Mouse (Mus musculus) cerebellum, adult 11 months (tissue): Measurements from ENCODE around the gene Trim37.
A peak's percentile ranks its signal among the peaks of the same experiment; 100 is the strongest.

Experiments used
- DNase-seq: peaks from one replicate; pipeline ENCODE4 v3.0.0; 2022

Gene Trim37

DNA sequence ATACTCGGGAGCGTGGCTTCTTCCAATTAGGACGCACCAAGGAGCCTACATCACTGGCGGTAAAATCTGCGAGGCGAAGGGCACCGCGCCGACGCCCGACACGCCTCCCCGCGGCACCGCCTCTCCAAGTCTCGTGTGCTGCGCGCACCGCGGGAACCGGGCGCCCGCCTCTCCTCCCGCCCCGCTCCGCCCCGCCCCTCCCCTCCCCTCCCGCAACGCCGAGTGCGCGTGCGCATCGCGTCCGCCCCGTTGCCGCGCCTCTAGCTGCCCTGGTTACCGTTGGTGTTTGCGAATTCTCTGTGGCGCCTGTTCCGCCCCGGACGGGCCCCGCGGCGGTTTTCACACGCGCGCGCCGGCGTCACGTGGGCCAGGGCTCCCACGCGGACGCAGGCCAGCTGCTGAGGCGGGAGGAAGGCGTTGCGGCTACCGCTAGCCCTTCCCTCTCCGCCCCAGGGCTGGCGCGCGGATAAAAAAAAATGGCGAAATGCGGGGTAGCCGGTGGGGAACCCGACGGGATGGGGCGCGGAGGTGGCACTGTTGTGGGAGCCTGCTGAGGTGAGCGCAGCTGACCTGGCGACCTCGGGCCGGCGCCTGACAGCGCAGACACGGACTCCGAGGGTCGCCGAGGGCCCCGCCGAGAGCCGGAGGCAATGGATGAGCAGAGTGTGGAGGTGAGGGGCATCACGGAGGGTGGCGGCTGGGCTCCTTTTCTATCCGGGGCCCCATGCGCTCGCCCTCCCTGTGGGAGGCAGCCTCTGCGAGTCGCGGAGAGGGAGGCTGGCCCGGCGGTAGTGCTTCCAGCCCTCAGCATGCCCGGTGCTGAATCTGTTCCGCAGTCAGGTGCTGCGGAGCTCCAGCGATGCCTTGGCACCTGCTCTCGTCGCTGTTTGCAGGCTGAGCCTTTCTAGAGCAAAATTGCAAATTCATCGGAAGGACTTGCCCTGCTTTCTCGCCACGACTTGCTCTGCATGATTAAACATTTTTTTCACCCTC lies at the start of gene Trim37:
Gene Trim37 (plus strand): TSS at position 254 of the 993 bp plus-strand sequence.
- DNase-seq, result peak; percentile 85

DNA sequence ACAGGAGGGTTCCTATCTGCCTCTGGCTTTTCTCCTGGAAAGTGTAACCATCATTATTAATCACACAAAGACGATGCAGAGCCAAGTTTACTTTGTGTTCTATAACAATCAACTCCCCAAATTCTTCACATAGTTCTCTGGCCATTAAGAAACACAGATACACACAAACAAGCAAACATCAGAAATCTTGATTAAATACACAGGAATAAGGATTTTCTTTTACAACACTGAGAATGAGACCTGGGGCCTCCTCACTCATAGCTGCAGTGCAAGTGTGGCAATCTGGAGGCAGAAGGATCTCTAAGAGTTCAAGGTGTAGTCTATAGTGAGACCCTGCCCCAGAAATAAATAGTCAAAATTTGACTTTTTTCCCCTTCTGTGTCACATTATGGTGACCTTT lies 43.2 kb upstream of the Trim37 start:
- DNase-seq, result no peak

DNA sequence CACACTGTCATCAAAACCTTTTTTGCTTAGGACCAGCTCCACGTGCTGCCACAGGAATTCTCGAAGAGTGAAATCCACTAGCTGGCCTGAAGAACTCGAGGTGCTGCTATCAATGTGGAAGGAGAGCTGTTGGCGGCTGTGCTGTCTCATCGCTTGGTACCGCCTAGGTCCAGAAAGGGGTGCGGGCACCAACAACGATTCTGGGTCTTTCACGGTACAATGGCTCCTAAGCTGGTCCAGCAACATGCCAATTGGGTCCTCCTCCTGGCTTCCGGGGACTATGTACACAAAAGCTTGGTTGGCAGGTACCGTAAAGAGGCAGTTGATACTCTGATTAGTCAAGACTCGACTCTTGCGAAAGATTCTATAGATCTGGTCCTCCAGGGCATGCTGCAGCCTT lies 41.4 kb upstream of the Trim37 start:
- no peak for DNase-seq

DNA sequence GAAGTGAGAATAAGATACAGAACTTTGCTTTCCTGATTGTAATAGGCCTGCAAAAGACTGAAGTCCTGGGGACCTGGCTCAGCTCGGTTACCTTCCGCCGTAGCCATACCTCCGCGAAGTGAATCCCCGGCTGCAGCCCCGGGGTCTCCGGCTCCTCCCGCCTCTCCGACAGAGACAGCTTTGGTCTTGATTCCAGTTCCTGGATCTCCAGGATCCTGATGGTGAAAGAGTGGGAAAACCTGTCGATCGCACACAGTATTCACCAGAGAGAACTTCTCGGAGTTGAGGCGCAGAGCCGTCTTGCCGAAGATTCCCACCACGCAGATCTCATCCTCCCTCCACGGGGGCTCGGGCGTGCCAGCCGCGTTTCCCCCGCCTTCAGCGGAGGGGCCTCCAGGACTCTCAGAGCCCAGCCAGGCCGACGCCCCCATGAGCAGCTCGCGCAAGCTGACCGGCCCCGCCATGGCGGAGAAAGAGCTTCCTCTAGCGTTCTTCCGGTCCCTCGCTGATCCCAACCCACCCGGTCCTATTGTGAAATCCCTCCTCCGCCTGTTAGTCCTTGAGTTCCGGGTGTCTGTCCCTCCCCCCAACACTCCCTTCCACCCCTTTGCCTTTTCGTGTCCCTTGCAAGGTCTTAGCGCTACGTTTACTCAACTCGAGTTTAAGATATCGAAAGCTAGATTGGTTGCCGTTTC lies 40.4 kb upstream of the Trim37 start, which contains the start of gene Smg8:
Gene Smg8 (minus strand): TSS at position 485 of the 695 bp plus-strand sequence.
- peak; percentile 75 for DNase-seq

DNA sequence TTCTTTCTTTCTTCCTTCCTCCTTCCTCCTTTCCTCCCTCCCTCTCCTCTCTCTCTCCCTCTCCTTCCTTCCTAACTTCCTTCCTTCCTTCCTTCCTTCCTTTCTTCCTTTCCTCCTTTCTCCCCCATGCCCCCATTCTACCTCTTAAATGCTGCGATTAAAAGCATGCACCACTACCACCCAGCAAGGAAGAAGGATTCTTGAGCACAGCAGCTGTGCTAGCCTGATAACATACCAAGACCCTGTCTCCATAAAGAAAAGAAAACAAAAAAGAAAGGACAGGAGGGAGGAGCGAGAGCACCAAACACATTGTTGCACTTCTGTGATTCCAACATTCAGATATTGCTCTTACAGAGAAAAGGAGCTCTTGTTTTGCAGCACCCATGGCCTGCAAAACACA lies 39.7 kb upstream of the Trim37 start:
- no peak for DNase-seq

DNA sequence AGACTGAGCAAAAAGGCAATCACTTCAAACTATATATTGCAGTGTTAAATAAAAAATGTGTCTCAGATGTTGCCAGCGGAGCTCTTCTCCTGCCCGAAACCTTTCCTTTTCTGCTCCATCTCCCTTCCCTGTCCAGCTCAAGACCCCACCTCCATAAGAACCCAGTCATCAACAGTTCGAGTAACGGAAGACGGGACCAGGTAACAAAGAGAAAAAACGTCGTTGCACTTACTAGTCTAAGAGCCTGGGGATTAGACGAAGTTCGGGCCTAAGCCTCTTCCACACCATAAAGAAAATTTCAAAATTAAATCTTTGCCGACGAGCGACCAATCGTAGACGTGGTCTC lies 18.5 kb upstream of the Trim37 start, which contains the start of gene Prr11:
Gene Prr11 (minus strand): TSS at position 300 of the 346 bp plus-strand sequence.
- DNase-seq, result no peak

DNA sequence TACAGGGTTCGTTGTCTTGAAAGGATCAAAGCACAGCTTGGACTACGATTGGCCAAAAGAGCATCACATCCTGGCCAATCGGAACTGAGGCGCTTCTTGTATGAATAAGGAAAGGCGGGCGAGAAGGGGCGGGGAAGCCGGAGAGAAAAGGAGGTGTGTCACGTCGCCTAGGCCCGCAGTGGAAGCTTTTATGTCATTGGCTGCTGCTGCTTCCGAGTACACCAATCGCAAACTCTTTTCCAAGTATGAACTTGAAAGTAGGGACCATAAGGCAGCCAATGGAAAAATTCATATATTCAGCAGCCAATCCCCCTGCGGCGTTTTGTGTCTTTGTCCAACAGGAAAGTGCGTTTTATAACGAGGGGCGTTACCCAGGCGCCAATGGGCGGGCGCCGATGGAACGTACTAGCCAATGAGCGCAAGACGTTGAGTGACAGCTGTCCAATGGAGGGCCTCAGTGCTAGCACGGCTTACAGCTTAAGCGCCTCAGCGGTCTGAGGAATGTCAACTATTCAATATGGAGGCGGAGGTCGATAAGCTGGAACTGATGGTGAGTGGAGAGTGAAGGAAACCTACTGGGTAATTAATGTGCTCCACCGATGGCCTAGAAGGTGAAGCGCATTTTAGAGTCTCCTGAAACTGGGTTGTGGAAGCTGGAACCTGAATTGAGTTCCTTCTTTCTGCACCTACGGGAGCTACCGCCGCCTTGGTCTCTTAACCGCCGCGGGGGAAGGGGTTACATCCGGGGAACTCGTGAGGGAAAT lies 17.9 kb upstream of the Trim37 start, which contains the start of gene Ska2:
Gene Ska2 (plus strand): TSS at position 480 of the 764 bp plus-strand sequence.
- peak; percentile 96 for DNase-seq

DNA sequence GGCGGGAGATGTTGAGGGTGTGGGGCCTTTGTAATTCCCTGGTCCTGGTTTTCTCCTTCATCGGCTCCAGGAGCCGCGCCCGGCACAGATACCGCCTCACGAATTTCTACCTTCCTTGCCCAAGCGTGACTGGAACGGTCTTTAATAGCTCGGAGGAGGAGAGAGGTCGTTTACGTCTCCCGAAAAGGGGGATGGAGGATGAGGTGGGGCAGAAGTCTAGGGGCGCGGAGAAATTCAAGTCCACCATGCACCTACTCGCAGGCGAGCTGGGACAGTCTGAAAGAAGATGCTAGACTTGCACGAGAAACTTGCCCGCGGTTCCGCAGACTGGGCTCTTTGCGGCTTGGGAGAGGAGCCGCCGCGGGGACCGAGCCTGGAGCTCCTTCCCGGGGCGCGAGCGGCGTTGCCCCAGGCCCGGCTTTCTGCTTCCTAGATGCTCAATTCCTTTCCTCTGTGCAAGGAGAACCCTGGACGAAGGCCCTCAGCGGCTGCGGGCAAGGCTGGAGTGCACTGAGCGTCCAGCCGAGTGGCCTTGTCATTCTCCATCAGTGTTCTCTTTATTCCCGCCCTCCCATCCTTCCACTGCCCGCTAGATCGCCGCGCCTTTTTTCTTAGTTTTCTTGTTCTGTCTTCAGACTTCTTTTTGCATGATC lies 17.2 kb upstream of the Trim37 start:
- peak; percentile 21 for DNase-seq

DNA sequence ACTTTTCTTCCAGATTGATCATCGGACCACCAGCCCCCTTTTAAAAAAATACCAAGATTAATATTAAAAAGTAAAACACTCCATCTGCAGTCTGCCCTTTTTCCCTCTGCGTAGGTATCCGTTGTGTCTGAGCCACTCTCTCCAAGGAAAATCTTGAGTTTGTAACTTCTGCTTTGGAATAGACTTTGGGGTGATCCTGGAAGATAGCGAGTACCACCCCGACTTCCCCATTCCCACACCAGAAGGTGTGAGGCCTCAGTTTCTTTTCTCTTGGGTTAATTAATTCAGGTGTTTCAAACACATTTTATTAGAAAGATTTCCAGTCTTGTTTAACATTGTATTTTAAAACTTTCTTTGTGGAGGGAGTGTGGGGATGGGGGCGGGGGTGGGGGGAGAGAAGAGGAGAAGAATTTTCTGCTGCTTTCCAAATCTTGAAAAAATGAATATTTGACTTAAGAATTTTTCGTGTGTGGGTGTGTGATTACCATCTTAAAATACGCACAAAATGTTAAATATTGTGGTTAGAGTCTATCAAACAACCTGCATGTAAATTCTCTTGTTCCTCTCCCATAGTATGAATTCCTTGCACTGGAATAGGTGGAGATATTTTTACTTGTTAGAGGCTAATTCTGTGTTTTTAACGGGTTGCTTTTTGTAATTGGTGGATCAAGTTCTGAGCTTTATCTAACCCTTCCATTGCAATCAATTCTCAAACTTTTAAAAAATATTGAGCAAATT lies 16.5 kb upstream of the Trim37 start:
- no peak for DNase-seq

DNA sequence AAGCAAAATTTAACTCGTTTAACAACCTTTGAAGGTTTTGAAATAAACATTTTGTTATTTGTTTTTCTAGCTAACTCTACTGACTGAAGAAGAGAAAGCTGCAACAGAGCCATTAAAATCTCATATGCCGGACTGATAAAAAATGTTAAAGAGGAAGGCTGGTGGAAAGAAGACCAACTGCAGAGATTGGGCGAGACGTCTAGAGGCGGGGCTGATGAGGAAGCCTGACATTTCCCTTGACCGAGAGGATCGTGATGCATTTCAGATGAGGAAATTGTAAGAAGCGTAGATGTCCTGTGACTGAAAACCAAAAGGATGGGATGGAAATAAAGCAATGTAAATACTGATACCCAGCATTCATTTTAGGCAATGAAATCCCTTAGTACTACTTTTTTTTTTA lies 5.0 kb upstream of the Trim37 start:
- DNase-seq, result no peak

DNA sequence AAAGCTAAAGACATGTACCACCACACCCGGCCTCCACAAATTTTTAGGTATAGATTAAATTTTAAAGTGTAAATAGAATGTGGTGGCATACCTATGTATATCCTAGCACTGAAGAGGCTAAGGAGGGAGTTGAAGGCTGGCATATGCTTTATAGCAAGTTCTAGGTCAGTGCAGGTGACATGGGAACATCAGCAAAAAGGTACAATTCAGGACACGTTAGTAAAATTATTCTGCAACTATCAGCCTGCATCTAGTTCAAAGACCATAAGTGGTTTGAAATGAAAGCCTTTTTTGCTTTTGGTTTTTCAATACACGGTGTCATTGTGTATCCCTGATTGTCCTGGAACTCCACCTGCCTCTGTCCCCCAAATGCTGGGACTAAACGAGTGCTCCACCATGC lies 1.3 kb upstream of the Trim37 start:
- no peak for DNase-seq

DNA sequence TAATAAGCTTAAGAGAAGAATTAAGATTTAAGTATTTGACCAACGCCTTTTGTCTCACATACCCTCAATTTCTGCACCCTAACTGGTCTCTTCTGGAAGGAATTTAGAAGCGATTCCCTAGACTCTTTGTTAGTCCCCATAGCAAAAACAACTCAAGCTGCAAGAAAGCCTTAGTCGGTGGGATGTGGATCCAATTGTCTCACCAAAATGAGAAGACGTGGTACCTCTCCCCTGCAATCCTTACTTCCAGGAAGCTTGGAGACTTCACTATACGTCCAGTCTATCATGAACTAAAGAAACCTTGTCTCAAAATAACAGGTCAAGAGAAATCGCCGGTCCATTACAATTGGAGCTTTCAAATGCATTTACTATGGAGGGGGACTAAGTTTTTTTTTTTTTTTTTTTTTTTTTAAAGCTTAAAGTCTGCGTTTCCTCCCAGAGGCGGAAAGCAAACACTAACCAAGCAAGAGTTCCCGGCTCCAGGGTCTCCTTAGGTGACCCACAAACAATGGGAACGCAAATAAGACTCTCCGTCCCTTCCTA lies 525 bp upstream of the Trim37 start:
- no peak for DNase-seq

DNA sequence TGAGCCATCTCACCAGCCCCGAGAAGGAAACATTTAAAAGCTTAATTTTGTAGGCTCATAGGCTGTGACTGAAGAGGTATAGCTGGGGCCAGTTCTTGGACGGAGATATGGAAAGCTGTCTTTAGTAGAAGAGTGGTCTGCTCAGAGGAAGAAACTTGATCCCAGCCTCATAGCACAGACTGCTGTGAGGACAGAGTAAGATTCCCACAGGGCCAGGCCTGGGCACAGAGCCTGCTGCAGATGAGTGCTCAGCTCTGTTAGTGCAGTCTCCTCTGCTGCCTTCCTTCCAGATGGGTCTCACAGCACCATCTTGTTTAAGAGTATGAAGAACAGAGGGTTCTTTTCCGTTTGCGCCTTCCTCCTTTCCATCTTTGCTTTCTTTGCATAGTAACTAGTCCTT lies 9.4 kb downstream of the Trim37 start:
- no peak for DNase-seq

DNA sequence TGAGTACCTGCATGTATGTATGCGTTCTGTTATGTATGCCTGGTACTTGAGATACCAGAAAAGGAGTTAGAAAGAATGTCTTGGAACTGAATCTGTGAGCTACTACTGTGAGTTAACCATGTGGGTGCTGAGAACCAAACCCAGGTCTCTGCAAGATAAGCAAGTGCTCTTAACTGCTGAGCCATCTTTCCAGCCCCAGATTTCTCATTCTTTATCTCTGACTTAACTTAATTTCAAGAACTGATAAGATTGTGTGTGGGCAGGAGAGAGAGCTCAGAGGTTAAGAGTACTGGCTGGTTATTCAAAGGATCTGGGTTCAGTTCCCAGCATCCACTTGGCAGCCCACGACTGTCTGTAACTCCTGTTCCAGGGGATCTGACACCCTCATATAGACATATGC lies 31.1 kb downstream of the Trim37 start:
- no peak for DNase-seq

DNA sequence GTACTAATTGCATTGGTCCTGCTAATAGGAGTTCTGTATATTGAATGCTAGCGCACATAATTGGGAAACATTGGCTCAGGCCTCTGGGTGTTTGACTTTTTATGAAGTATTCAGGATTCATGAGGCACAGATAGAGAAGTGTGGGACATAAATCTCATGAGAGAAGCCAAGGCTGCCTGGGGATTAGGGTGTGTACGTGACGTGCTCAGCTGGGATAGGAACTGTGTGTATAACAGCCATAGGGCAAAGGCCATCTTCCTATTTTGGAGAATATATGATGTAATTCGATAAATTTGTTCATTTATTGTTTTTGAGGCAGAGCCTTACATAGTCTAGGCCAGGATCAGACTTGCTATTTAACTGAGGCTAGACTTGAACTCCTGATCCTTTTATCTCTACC lies 35.8 kb downstream of the Trim37 start:
- DNase-seq, result no peak

DNA sequence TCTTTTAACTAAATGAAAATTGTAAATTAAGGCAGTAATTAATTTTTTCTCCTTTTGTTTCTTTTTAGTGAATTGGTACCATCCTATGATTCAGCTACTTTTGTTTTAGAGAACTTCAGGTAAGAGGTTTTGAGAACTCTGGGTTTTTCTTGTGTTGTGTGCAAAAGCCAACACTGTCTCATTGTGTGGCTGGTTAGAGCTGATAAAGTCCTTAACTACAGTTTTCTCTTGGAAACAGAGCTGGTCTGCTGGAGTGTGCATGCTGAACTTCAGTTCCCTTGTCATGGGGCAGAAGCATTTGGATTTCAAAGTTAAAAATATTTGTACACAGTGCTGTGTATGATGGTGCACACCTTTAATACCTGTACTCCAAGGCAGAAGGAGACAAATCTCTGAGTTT lies 36.9 kb downstream of the Trim37 start:
- DNase-seq, result no peak

DNA sequence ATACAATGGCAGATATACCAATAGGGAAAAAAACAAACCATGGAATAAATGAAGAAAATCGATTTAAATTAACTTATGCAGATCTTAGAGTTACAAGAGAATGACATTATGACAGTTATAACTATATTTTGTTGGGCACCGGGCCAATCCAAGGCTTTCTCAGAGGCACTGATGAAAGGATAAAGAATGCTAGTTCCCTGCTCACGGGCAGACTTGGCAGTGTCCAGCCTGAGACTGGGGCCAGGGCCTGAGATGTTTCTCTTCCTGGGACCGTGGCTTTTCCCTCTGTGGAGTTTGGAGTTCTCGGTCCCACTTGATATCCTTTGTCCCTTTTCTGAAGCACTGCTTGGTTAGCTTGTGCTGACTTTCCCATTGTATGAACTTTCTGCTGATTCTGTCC lies 46.7 kb downstream of the Trim37 start:
- DNase-seq, result no peak

DNA sequence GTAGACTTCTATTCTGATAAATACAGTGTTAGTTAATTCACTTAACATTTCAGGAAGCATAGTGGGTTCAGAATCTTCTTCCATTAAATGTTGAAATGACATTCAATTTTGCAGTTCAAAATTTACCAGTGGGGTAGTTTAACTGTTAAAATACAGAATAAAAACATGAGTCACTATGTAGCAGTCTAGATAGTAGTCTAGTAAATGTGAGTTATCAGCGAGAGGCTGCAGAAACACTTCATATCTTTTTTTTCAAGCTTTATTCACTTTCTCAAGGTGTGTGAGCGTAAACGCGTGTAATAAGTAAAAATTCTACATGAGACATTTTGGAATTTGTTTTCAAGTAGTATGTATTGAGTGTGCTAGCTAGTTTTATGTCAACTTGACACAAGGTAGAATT lies 48.2 kb downstream of the Trim37 start:
- no peak for DNase-seq

DNA sequence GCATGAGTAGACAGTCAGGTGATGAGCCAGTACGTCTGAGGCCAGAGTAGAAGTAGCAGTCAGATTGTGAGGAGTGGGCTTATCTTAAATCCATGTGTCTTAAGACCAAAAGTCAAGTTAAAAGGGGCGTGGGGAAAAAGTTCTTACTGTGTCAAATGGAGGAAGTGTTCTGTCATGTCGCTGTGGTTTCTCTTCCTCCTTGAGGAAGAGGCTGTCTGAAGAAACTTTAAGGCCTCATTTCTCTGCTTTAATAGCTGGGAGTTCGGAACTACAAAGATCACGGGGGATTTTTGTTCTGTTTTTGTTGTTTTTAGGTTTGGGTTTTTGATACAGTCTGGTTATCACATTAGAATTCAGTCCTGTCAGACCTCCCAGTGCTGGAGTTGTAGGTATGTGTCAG lies 85.4 kb downstream of the Trim37 start:
- DNase-seq, result no peak

DNA sequence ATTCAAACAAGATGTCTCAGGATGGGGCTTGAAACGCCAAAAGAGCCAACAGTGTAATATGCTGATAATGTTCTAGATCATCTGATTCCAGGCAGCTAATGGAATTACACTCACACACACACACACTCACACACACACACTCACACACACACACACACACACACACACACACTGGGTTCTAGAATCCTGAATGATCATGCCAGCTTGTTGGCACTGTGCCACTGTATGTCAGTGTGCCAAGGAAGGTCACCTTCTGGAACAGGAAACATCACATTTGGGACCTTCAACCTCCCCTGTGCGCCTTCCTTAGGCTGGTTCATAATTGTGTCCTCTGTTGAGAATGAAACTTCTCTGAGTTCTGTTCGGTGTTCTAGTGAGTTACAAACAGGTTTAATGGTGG lies 95.8 kb downstream of the Trim37 start:
- DNase-seq, result peak; percentile 13

DNA sequence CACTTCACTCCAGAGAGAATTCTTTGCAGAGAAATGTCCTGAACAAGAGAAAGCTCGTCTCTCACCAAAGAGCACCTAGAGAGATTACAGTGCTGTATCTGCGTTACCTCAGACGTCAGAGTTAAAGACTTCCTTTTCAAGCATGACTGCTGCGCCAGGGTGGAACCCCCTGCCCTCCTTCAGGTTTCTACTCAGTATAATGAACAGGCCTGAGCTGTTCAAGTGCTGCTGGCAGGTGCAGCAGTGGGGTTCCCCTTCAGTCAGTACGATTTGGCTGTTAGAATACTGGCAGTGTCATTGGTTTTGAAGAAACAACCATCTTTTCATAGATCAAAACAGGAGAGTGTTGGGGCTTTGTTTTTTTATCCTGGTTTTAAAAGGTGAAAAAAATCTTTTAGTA lies 100.2 kb downstream of the Trim37 start:
- DNase-seq, result no peak

DNA sequence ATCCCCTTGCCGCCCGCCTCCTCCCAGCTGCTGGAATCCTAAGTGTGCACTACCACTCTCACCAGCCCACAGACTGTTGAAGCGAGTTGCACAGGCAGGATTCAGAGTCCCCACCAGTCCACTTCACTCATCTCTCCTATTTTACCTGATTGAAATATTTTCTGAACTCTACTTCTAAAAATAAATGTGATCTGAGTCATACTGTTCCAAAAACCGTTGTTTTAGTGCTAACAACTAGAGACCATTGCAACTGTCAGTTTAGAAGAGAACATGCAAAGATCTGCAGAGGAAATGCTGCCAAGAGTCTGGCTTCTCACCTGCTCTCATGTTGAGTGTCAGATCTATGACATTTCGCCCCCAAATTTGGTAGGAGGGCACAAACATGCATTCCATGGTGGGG lies 106.5 kb downstream of the Trim37 start:
- no peak for DNase-seq
